Mouse (Mus musculus) left cerebral cortex, adult 18-20 months (tissue): ENCODE results near the gene Wdr43. TPM values are rescaled to one million over a fixed set of nuclear protein-coding genes. Genes with fewer than 3 reads are reported as not detected.

Experiments
- DNase-seq, 2 experiments: peaks; one replicate each; pipeline ENCODE4 v3.0.0; 2021 to 2022; ENCODE audit warnings: low spot score in 2 of 2, mixed read lengths in 1 of 2
- total RNA-seq, 2 experiments: library from RNA; stranded (reverse); gene quantifications; 2 replicates each; pipeline ENCODE4 v1.2.3; 2021

The Wdr43 gene
- total RNA-seq, 2 experiments from 2014 or later = 23.2 to 24.5 TPM

DNA sequence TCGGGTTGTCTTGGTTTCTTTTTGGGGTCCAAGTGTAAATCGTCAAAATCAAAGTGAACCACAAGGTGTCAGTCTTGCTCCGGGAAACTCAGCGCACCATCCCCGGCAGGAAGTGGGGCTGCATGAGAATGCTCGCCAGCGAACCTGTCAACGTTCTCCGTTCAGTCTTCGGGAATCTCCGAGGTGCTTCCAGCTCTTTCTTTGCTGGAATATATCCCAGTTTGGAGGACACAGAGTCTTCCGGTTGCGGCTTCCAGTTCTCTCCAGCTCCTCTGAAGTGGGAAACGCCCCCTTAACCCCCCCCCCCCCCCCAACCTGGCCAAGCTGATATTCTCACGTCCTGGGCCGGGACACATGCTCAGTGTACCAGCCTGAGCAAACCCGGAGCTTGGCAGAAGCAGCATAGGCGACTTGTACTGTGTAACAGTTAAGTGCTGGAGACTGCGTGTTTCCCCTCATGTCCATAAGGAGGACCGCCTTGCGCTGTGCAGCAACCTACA is 47.1 kb downstream of the Wdr43 start:
- peak; percentile 69 to 71 for DNase-seq

DNA sequence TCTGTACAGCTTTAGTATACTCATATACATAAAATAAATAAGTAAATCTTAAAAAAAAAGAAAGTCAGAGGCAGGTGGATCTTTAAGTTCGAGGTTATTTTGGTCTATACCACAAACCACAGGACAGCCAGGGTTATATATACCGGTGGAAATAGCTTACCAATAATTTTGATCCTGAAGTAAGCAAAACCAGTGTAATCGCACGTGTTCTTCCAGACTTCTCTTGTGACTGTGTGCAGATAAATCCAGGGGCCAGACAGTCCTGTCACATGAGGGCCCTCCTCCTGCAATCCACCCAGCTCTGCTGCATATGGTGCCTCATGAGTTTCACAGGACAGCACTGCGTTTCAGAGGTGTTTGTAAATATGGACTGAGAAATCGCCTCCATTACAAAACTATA is 47.8 kb downstream of the Wdr43 start:
- DNase-seq = no peak

DNA sequence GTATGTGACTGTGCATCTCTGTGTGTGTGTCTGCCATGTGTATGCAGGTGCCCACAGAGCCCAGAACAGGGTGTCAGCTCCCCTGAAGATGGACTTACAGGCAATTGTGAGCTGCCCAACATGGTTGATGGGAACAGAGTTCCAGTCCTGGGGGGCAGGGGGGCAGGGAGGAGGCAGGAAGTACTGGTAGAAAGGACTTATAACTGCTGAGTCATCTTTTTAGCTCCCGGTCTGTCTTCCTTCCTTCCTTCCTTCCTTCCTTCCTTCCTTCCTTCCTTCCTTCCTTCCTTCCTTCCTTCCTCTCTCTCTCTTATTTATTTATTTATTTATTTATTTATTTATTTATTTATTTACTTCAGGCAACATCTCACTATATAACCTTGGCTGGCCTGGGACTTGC is 48.5 kb downstream of the Wdr43 start:
- DNase-seq = no peak

DNA sequence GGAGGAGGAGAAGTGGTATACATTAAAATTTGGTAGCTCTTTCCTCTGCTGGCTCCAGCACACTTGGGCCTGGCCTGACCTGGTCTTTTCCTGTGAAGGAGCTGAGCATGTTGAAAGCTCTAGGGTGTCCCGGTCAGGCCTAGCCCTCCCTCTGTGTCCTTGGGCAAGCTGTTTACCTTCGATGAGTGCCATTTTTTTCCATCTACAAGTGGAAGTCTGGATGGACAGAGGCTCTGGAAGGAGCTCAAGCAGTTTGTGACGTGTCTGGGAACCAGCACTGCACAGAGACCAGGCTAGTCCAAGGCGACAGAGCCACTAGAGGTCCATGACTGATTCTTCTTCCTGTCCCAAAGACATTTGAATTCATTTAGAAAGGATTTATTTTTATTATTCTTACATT is 49.5 kb downstream of the Wdr43 start:
- DNase-seq = no peak

DNA sequence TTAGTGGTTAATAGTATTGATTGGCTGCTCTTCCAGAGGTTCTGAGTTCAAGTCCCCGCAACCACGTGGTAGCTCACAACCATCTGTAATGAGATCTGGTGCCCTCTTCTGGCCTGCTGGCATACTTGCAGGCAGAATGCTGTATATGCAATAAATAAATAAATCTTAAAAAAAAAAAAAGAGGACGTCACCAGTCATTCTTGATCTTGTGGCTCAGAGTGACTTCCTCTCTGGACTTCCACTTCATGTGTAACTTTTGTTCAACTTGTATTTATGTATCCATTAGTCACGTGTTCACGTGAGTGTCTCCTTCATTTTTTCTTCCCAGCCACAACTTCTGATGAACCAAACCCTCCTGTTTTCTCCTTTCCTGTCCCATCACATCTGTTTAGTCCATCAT is 53.8 kb downstream of the Wdr43 start:
- no peak for DNase-seq

DNA sequence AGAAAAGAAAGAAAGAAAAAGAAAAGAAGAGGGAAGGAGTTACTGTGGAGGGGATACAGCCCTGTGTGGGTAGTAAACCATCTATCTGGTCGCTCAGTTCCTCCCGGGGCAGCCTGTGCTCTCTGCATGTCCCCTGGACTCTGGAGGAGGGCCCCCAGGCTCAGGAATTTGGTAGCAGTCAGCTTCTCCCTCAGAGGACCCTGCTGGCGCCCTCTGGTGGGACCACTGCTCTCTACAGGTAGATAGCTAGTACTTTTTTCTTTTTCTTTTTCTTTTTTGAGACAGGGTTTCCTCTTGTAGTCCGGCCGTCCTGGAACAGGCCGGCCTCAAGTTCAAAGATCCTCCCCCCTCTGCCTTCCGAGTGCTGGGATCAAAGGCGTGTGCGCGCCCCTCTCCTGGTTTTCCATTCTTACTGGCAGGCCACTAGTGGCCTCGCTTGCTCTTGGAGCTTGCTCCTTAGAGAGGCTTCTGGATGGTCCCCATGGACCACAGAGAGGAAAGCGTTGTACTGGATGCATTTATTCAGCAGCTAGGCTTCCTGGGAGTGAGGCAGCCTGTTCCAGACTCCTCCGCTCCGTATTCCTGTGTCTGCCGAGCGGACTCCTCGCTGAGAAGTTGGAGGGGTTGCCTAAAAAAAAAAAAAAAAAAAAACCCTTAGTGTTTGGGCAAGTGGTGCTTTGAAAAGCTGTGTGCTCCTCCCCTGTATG is 56.3 kb downstream of the Wdr43 start:
- DNase-seq = peak in 1 of 2 experiments; percentile 38

DNA sequence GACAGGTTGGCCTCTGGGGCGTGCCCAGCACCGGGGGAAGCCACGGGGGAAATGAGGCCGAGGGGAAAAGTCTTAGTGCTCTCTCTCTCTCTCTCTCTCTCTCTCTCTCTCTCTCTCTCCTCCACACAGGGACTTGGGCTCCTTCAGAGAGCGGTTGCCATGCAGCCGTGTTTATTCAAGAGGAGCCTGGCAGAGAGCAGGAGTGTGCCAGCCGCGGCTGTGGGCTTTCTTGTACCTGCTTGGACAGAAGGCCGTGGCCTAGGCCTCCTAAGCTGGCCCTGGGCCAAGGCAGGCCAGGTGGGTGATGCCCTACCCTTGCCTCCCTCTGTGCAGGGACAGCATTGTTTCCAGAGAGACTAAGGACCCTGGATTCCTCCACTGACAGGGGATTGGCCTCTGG is 57.4 kb downstream of the Wdr43 start, which contains the start of gene Togaram2:
Gene Togaram2, plus strand, starts transcription at position 170 of the 400 bp plus-strand sequence.
- no peak for DNase-seq

DNA sequence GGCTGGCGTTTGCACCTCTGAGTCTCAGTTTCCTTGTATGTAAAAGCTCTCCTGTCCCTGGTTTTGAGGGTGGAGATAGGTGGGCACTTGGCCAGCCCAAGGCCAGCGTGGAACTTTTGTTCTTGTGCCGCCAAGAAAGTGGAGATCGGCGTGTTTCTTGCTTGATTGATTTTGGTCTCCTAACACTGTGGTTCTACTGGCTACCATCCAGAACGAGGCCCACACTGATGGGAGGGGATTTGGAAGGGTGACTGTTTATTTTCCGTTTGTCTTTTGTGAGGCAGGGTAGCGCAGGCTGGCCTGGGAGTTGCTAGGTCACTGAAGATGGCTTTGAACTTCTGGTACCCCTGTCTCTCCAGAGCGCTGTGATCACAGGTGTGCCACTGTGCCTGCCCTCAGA is 58.2 kb downstream of the Wdr43 start:
- no peak for DNase-seq

DNA sequence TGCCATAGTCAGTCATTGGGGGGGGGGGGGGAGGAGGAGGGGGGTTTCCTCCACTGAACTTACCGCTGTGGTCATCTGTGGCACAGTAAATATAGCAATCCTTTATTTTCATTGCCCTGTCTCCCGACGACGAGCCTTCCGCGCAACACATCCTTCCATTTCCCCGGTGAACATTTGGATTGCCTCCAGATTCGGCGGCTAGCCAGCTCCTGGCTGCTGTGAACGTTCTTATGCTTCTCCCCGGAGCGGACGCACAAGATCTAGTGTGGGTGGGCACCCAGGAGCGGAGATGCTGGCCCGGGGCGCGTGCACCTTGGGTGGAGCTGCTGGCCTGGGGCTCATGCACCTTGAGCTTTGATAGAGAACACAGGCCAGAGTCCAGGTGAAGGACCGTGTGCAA is 59.2 kb downstream of the Wdr43 start:
- DNase-seq = peak in 1 of 2 experiments; percentile 48

DNA sequence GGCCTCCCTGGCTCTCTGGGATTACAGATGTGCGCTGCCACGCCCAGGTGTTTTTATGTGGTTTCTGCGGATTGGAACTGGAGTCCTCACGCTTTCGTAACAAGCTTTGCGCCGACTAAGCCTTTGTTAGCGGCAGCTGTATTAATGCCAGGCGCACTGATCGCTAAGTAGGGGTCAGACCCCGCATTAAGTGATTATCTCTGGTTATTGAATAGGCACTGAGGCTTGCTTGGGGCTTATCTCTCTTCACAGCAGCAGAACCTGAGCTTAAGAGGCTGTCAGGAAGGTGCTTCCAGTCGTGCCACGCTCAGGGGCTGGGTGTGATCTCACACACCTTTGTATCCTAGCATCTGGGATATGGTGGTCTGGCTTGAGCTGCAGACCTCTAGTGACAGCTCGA is 66.0 kb downstream of the Wdr43 start:
- no peak for DNase-seq

DNA sequence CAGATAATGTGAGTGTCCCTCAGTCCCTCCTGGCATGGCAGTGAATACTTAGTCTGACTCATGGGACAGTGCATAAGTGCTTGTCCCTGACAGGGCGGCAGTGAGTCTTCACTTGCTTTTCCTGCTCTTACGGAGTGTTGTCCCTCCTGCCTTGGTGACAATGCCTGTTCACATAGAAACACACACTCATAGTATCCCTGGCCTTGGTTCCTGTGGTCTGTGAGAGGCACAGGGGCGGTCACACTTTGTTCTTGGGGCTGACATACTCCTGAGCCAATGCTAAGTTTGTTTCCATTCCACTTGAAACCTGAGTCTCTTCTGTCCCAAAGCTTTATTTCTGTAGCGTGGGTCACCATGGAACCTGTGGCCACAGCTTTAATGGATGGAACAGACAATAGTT is 66.7 kb downstream of the Wdr43 start:
- DNase-seq = no peak

DNA sequence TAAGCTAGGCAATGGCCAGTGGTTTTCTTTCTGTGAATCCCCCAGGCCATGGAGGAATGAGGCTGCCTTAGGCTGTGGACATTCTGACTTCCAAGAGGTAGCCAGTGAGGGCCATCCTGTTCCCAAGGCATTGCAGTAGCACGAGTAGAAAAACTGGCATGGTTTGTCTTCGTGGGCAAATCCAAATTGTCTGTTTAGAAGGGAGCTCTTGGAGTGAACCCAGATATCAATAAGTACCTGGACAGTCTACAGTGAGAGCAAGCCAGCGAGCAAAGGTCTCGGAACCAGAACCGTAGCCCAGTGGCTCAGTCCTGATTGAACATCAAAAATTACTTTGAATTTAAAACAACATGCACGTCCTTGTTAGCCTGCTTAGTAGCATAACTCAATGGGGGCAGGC is 67.6 kb downstream of the Wdr43 start:
- no peak for DNase-seq

DNA sequence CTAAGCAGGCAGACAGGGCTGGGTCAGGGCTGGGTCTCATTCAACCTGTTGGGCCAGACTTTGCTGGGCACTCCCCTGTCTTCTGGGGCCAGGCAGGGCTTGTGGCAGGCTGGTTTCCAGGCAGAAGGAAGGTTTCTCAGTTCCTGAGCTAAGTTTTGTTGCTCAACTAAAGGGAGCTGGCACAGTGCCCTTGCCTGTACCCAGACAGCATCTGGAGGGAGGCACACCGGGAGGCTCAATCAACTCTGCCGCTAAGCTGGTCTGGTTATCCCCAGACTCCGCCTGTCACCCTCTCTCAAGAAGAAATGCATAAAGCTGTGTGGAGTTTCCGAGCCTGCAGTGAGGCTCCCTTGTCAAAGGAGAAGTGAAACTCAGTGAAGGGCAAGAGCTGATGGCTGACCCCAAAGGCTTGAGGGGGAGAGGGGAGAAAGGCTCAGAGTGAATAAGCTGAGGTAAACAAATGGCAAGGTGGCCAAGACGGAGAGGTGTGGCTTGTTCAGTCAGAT is 68.5 kb downstream of the Wdr43 start:
- DNase-seq = peak in 1 of 2 experiments; percentile 29

DNA sequence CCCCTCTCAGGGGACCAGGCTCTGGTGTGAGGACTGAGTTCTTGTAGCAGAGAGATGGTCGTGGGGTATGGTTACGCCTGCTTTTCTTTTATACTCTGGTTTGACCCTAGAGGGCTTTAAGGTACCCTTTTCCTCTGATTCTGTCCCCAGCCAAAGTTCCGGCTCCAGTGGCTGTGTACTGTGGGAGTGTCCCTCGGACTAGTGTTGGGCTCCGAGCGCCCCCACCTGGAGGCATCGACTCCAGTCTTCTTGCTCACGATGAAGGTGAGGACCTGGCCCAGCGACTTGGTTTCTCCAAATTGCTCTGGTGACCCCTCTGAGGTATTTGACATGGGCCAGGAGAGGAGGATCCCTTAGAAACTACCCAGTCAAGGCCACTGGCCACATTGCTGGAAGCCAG is 71.7 kb downstream of the Wdr43 start:
- no peak for DNase-seq

DNA sequence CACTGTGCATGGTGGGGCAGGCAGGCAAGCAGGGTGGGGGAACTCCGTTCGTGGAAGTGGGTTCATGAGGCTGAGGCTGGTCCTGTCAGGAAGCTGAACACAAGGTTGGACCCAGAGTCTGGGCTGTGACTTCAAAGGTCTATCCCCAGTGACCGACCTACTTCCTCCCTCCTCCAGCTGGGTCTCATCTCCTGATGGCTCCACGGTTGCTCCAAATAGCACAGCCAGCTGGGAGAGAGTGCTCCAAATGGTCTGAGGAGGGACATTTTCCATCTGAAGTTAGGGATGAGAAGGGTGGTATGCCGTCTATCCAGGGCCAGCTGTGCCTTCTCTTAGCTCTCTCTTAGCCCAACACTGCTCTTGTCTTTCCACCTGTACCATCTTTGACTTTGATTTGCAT is 74.2 kb downstream of the Wdr43 start:
- DNase-seq = no peak

DNA sequence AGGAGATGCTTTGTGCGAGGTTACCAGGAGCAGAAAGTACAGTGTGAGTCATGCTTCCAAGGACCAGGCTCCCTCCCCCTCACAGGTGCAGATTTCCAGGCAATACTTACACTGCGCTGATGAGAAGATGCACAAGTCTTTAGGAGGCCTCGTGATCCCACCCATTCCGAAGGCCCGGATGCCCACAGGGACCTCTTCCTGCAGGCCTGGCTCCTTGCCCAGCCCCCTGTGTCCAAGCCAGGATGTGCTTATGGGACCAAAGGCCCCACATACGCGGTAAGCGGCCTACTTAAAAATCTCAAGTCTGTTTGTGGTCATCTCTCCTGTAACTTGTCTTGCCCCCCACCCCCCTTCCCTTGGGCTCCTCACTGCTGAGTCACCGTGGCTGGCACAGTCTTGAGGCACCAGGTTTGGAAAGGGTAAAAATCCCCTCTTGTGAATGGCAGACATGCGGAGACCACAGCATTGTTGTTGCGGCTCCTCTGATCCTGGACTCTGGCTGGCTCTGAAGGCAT is 75.7 kb downstream of the Wdr43 start:
- peak in 1 of 2 experiments; percentile 47 for DNase-seq

DNA sequence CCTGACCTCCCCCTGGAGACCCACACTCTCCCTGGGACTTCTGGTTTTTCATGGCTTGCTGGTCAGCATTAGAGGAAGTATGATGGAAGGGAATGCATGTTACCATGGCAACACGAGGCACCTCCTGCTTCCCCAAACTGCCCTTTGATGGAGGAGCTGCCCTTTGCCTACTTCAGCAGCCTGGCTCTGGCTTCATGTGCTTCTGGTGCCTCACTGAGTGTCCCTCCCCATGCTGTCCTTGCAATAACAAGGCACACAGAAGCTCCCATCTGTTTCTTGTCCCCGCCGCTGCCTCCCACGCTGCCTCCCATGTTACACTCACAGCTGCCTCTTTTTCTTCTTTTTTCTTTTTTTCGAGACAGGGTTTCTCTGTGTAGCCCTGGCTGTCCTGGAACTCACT is 77.6 kb downstream of the Wdr43 start:
- peak; percentile 70 to 81 for DNase-seq

DNA sequence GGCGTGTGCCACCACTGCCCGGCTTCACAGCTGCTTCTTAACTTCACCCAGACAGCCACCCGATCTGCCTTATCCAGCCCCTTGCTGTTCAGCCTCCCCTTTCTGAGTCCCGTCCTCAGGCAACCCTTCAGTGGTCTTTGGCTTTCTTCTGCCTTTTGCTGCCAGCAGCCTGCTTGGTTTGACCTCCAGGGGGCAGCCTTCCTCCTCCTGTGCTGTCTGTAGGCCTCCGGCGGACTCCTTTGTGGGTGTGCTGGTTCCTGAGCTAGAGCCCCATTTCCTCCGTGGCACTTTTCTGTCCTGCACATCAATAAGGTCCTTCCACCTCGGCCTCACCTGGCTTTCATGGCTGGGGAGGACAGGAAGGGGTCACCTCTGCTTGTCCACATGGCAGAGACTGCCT is 78.1 kb downstream of the Wdr43 start:
- DNase-seq = no peak

DNA sequence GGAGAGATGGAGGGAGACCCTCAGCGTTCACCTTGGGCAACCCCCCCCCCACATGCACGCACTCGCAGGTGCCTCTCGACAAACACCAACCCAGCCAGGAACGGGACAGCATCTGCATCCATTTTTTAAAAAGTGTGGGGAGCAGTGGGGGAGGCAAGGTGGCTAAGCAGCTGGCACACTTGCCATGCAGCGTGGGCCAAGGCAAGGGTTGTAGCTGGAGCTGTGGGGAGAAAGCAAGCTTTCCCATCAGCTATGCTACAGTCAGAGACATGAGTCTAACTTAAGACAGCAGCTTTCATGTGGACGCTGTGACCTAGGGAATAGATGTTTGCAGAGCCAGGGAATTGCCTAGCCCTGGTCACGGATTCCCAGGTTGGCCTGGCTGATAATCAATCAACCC is 79.5 kb downstream of the Wdr43 start:
- peak; percentile 36 to 55 for DNase-seq

DNA sequence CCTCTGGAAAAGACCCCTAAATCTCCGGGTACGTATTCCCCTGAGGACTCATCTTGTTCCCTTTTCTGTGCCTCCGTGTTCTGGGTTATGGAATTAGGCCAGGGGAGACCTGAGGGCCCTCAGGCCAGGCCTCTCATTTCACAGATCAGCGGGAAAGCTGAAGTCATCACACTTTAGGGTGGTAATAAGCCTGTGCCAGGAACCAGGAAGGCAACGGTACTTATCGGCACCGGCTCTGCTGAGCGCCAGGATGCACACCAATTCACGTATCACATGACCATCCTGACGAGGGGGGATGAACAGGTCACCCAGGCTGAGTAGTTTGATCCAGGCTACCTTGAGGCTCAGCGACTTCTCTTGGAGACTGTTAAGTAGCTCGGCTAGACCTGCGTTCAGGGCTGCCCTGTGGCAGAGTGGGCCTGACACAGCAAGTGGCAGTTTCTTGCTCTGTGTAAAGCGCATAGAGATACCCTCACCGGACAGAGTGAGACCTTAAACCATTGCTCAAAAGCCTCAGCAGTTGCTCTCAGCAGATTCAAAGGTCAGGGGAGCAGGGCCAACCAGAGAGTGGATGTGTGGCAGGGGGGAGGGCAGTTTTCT is 80.1 kb downstream of the Wdr43 start:
- DNase-seq = no peak

DNA sequence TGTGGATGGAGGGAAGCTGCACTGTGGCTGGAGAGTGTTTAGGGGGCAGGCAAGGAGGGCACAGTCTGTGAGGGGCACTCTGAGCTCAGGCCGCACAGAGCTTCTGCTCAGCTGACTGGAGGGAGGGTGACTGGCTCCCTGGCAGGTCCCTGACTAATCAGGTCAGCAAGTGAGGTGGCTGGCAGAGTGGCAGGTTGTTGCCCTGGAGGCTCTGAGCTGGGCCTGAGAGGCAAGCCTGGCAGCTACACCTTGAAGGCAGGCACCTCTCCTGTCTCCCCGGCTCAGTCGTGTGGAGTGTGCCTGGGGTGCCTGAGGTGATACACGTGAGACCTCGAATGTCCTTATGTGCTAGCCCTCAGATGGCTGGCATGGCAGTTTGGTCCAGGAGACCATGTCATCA is 80.7 kb downstream of the Wdr43 start:
- DNase-seq = no peak

DNA sequence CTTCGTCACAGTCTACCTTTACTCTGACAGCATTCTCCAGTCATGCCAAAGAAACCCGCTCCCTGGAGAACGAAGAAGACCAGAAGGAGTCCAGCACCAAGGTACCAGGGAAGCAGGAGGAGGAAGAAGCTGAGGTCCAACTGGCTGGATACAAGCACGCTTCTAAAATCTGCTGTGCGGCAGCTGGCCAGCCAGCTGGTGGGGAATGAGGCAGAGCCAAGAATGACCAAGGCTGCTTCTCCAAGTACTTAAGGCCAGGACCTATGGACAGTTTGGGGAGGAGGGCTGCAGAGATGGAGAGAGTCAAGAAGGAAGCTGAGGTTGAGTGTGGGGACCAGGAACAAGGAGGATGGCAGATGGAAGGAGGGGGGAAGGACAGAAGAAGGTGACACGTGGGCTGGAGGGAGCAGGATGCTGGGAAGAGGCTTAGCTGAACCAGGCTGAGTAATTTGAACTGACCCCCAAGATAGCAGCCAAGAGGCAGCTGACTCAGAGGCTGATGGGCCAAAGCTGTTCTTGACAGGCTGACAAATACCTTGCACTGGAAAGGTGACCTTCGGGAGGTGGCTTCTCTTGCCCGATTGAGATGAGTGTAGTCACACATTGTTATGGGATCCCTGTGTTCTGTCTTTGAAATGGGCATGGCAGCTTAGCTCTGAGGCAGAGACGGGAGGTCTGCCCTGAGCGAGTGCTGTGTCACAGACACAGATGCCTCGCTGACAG is 82.4 kb downstream of the Wdr43 start:
- peak in 1 of 2 experiments; percentile 41 for DNase-seq
